Mouse (Mus musculus) gastrocnemius, adult 8-10 months (tissue): ENCODE data around the gene Cyp4f16. TPM values are rescaled to one million over a fixed set of nuclear protein-coding genes. Genes with fewer than 3 reads are reported as not detected.
A peak's percentile ranks its signal among the peaks of the same experiment; 100 is the strongest.
"Not testable (repeated sequence)": the region's sequence is repeated elsewhere in the genome, so short reads cannot be mapped to it uniquely, and the experiment has no call there.

ENCODE experiments used
- DNase-seq, 2 experiments: peaks; one replicate each; pipeline ENCODE4 v3.0.0; 2022; ENCODE audit warnings: low spot score in 2 of 2
- total RNA-seq, 4 experiments: library from RNA; stranded (reverse); gene quantifications; 2 replicates each; pipeline ENCODE4 v1.2.4; 2022

Cyp4f16 gene
- total RNA-seq: 1 to 10 TPM in 2 of 4 experiments, under 1 TPM in 2; 0.48 to 1.9 (median 1.2) TPM

GRCm38 (mm10) chr17:32536051-32536866 is at the start of gene Cyp4f16:
Cyp4f16 (plus strand) TSS chr17:32536558.
- peak; percentile 62 to 75 for DNase-seq

GRCm38 (mm10) chr17:32492349-32492980 is 43.9 kb upstream of the Cyp4f16 start:
- DNase-seq: peak in 1 of 2 experiments; percentile 15

GRCm38 (mm10) chr17:32494601-32495000 is 41.8 kb upstream of the Cyp4f16 start:
- peak; percentile 18 to 33 for DNase-seq

GRCm38 (mm10) chr17:32500511-32500910 is 35.8 kb upstream of the Cyp4f16 start:
- not testable (repeated sequence) for DNase-seq

GRCm38 (mm10) chr17:32501051-32501450 is 35.3 kb upstream of the Cyp4f16 start:
- no peak for DNase-seq

GRCm38 (mm10) chr17:32503111-32503510 is 33.2 kb upstream of the Cyp4f16 start:
- DNase-seq: no peak

- peak in 1 of 2 experiments; percentile 9 for DNase-seq
Observed at GRCm38 (mm10) chr17:32505851-32506728, 30.3 kb upstream of the Cyp4f16 start, which contains the start of gene Cyp4f17. Cyp4f17 (plus strand) TSS chr17:32506050.

GRCm38 (mm10) chr17:32506729-32507245 is 29.6 kb upstream of the Cyp4f16 start:
- DNase-seq: no peak

GRCm38 (mm10) chr17:32516126-32516525 is 20.2 kb upstream of the Cyp4f16 start:
- no peak for DNase-seq

GRCm38 (mm10) chr17:32521981-32522380 is 14.4 kb upstream of the Cyp4f16 start:
- DNase-seq: no peak

GRCm38 (mm10) chr17:32522386-32522785 is 14.0 kb upstream of the Cyp4f16 start:
- DNase-seq: no peak

GRCm38 (mm10) chr17:32522816-32523215 is 13.5 kb upstream of the Cyp4f16 start:
- no peak for DNase-seq

- no peak for DNase-seq
Observed at GRCm38 (mm10) chr17:32523895-32524294, 12.5 kb upstream of the Cyp4f16 start.

GRCm38 (mm10) chr17:32526341-32526740 is 10.0 kb upstream of the Cyp4f16 start:
- peak in 1 of 2 experiments; percentile 34 for DNase-seq

GRCm38 (mm10) chr17:32527748-32528147 is 8.6 kb upstream of the Cyp4f16 start:
- DNase-seq: no peak

- peak; percentile 79 to 83 for DNase-seq
Observed at GRCm38 (mm10) chr17:32528408-32529337, 7.7 kb upstream of the Cyp4f16 start.

- not testable (repeated sequence) for DNase-seq
Observed at GRCm38 (mm10) chr17:32532356-32532755, 4.0 kb upstream of the Cyp4f16 start.

GRCm38 (mm10) chr17:32534068-32534467 is 2.3 kb upstream of the Cyp4f16 start:
- DNase-seq: no peak

- no peak for DNase-seq
Observed at GRCm38 (mm10) chr17:32536867-32537250, 501 bp downstream of the Cyp4f16 start.

GRCm38 (mm10) chr17:32544792-32545191 is 8.4 kb downstream of the Cyp4f16 start:
- DNase-seq: not testable (repeated sequence)
